Mouse (Mus musculus) CH12.LX (cell line): ENCODE results near the gene Pimreg.

ENCODE experiments used
- CHD1 ChIP-seq: IDR thresholded peaks from 2 replicates; pipeline ENCODE4 v1.6.1; 2012; ENCODE audit warnings: low read depth, low read length, improper control_type of control experiment, inconsistent platforms
- CTCF ChIP-seq, 2 experiments: IDR thresholded peaks in 1 of 2; conservative IDR thresholded peaks in 1 of 2; 2 replicates each; pipeline ENCODE4 v1.5.1; 2011 to 2012; ENCODE audit warnings: low read depth in 2 of 2, low read length in 2 of 2, improper control_type of control experiment in 1 of 2, inconsistent platforms in 1 of 2, mild to moderate bottlenecking in 1 of 2, moderate library complexity in 1 of 2
- ELF1 ChIP-seq: IDR thresholded peaks from 2 replicates; pipeline ENCODE4 v1.6.1; 2014; ENCODE audit warnings: low read depth, mild to moderate bottlenecking, inconsistent platforms, low read length, improper control_type of control experiment
- MAFK ChIP-seq: IDR thresholded peaks from 2 replicates; pipeline ENCODE4 v1.6.1; 2011; ENCODE audit warnings: low read length, improper control_type of control experiment; ENCODE audit not compliant: insufficient replicate concordance
- MAZ ChIP-seq: IDR thresholded peaks from 2 replicates; pipeline ENCODE4 v1.6.1; 2012; ENCODE audit warnings: low read depth, mild to moderate bottlenecking, inconsistent platforms, low read length, improper control_type of control experiment, moderate library complexity
- POLR2A ChIP-seq: IDR thresholded peaks from 2 replicates; pipeline ENCODE4 v1.6.1; 2011; ENCODE audit warnings: low read depth, mild to moderate bottlenecking, improper control_type of control experiment, low read length
- TBP ChIP-seq: conservative IDR thresholded peaks from 2 replicates; pipeline ENCODE4 v1.6.1; 2011; ENCODE audit warnings: low read depth, low read length, improper control_type of control experiment
- TCF12 ChIP-seq: IDR thresholded peaks from 2 replicates; pipeline ENCODE4 v1.6.1; 2014; ENCODE audit warnings: low read depth, mild to moderate bottlenecking, inconsistent platforms, low read length, improper control_type of control experiment
- ZC3H11A ChIP-seq: IDR thresholded peaks from 2 replicates; pipeline ENCODE4 v1.6.1; 2012; ENCODE audit warnings: low read depth, mild to moderate bottlenecking, inconsistent platforms, low read length, improper control_type of control experiment
- ZKSCAN1 ChIP-seq: IDR thresholded peaks from 2 replicates; pipeline ENCODE4 v1.6.1; 2012; ENCODE audit warnings: low read depth, inconsistent platforms, low read length, improper control_type of control experiment, borderline replicate concordance

- TF ChIP-seq MAFK: no peak
- no peak for TF ChIP-seq CTCF (conservative IDR thresholded peaks at IDR 0.05 in 1 of 2, IDR thresholded peaks at IDR 0.05 in 1 of 2; ENCODE audit: low read depth in 2 of 2, low read length in 2 of 2)
- no peak for TF ChIP-seq ZKSCAN1
- TF ChIP-seq MAZ: no peak
- TF ChIP-seq TBP: no peak
- TF ChIP-seq POLR2A: no peak
- TF ChIP-seq ZC3H11A: no peak
- no peak for TF ChIP-seq CHD1
- TF ChIP-seq ELF1: no peak
- TF ChIP-seq TCF12: no peak
These were observed 27.2 kb upstream of the Pimreg start for GRCm38 (mm10) chr11:72014674-72015073.
